Mouse (Mus musculus) limb, embryonic 14.5 days (tissue): ENCODE measurements around the gene Cyp39a1. TPM values are rescaled to one million over a fixed set of nuclear protein-coding genes. Genes with fewer than 3 reads are reported as not detected.
A peak's percentile ranks its signal among the peaks of the same experiment; 100 is the strongest.

Source experiments
- ATAC-seq: fragments of 200-750 bp; cut with Nextera tagmentation; 2 replicates; pipeline ENCODE4 v1.8.0; 2017; ENCODE audit warnings: low read depth, moderate number of reproducible peaks, moderate TSS enrichment; ENCODE audit not compliant: low FRiP score
- DNase-seq: peaks from one replicate; pipeline ENCODE4 v3.0.0-alpha.2; 2015; ENCODE audit warnings: low spot score
- H3K27ac ChIP-seq: fragments of 300-500 bp; sonication (generic); replicated peaks from 2 replicates; pipeline ENCODE4 v1.5.1; 2014; ENCODE audit warnings: low read depth, mild to moderate bottlenecking, low read length, moderate library complexity, mixed read lengths
- H3K27me3 ChIP-seq: fragments of 300-500 bp; sonication (generic); 2 replicates; pipeline ENCODE4 v1.6.1; 2014; ENCODE audit warnings: low read length, mixed read lengths; ENCODE audit not compliant: control insufficient read depth, insufficient read depth
- H3K36me3 ChIP-seq: fragments of 300-500 bp; sonication (generic); 2 replicates; pipeline ENCODE4 v1.6.1; 2014; ENCODE audit warnings: mild to moderate bottlenecking, low read length, moderate library complexity, mixed read lengths; ENCODE audit not compliant: control insufficient read depth, insufficient read depth
- H3K4me1 ChIP-seq: fragments of 300-500 bp; sonication (generic); 2 replicates; pipeline ENCODE4 v1.6.1; 2014; ENCODE audit warnings: antibody characterized with exemption, low read length, mixed read lengths; ENCODE audit not compliant: control insufficient read depth, insufficient read depth
- H3K4me2 ChIP-seq: fragments of 300-500 bp; sonication (generic); replicated peaks from 2 replicates; pipeline ENCODE4 v1.6.1; 2014; ENCODE audit warnings: low read depth, mild to moderate bottlenecking, low read length, moderate library complexity; ENCODE audit not compliant: severe bottlenecking
- H3K4me3 ChIP-seq: fragments of 300-500 bp; sonication (generic); replicated peaks from 2 replicates; pipeline ENCODE4 v1.5.1; 2014; ENCODE audit warnings: low read length
- H3K9ac ChIP-seq: fragments of 300-500 bp; sonication (generic); 2 replicates; pipeline ENCODE4 v1.6.1; 2014; ENCODE audit warnings: mild to moderate bottlenecking, low read depth, low read length, moderate library complexity; ENCODE audit not compliant: severe bottlenecking
- H3K9me3 ChIP-seq: fragments of 300-500 bp; sonication (generic); 2 replicates; pipeline ENCODE4 v1.6.1; 2016; ENCODE audit warnings: low read length; ENCODE audit not compliant: control insufficient read depth
- POLR2A ChIP-seq: fragments of 200-500 bp; IDR thresholded peaks from 2 replicates; pipeline ENCODE4 v1.8.0; 2012; ENCODE audit warnings: inconsistent platforms, mild to moderate bottlenecking, moderate library complexity, borderline replicate concordance; ENCODE audit not compliant: insufficient read depth, insufficient read length; ENCODE audit errors: extremely low read depth
- WGBS: fragments of 180-500 bp; shearing (Covaris S2); extraction: QIAGEN DNeasy Blood & Tissue Kit; methylation state at CpG from one replicate; pipeline ENCODE4 v1.1.7; 2014; 5-methylcytosine and 5-hydroxymethylcytosine counted together
- polyA plus RNA-seq, 2 experiments: library from polyadenylated mRNA; depleted of rRNA in 1 of 2; stranded (reverse) in 1 of 2; unstranded in 1 of 2; fragments of >200 nt; fragmentation: Nextera tagmentation in 1 of 2; extraction: Ambion mirVana in 1 of 2; gene quantifications; 2 replicates each; pipeline versions ENCODE4 v1.2.1 to v1.2.3; 2012 to 2014

Gene Cyp39a1
- polyA plus RNA-seq, 2 experiments: 7.0 to 21.6 TPM

DNA sequence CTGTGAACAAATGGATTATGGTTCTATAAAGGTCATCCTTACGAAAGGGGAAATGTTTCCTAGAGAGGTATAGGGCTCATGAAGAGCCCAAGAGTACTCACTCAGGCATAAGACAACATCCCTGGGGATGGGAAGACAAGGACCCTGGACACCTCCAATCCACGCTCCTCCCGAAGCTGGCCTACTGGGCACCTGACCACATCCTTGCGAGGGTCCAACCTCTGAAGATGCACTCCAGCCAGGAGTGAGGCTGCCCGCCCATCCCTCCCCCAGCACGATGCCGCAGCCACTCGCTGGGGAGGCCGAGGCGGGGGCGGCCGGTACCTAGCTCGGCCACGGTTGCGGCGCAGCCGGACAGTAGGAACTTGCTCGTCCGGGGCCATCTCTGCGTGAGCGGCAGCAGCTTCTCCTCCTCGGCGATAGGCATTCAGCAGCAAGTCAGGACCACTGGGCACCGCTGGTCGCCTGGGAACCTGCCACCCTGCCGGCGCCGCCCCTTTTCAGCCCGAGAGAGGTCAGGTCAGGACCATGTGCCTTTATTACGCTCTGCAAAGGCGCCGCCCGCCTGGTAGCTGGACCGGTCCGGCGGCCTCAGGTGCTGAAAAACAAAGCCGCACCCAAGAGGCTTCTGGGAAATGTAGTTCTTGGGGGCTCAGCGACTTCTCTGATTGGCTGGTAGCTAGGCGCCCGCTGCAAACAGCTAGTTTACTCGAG is 492 bp upstream of the Cyp39a1 start, which contains the start of gene Slc25a27:
Gene Slc25a27, minus strand, starts transcription at position 639 of the 714 bp plus-strand sequence.
- Histone ChIP-seq H3K4me1 (peaks cover 20% of the 10 kb centered on the region), H3K27me3 (no peaks in the 10 kb centered on the region), H3K4me2 (peak within 1 kb of the TSS; percentile 84), H3K9ac (peak within 1 kb of the TSS; percentile 78), H3K9me3 (no peaks in the 10 kb centered on the region), H3K36me3 (peaks cover 8% of the 10 kb centered on the region; the same call in 1 of the 2 replicates), H3K27ac (peak within 1 kb of the TSS; percentile 40; the same call in 1 of the 2 replicates), H3K4me3 (peak within 1 kb of the TSS; percentile 79)
- DNase-seq: peak; percentile 97
- 0 out of 2 replicates have a peak, but pooled peaks have one; percentile 18 for TF ChIP-seq POLR2A
- peak; percentile 98 for ATAC-seq
- WGBS: under 1% methylated on average over 28 of the region's 41 CpGs

DNA sequence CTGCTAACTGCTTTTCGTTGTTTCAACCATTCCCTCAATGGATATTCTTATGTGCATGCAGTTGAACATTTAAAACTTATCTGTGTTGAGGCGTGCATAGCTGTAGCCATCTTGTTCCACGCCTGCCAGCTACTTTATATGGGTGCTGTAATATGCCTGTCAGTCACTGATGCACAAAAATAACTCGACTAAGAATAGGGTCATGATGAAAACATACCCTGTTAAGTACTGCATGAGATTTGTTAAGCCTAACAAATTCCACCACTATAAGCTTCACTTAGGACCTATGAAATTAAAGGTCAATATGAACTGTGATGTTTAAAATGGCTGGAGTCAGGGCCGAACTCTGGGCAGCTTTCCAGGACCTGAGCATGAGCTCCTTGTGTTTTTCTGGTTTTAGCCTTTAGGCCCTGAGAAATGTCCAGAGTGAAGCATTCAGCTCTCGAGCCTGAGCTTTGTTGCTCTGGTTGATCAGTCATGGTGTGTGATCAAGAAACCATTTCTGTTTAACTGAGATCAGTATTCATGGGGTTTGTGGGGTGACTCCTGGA is 2.0 kb downstream of the Cyp39a1 start:
- no peak for TF ChIP-seq POLR2A
- no peak for ATAC-seq
- Histone ChIP-seq H3K4me2 (peak overlapping the region; percentile 84; the same call in 1 of the 2 replicates), H3K4me1 (peaks cover 20% of the 10 kb centered on the region), H3K9ac (no peak overlapping the region), H3K4me3 (no peak overlapping the region), H3K27me3 (no peaks in the 10 kb centered on the region), H3K27ac (no peak overlapping the region), H3K36me3 (no peaks in the 10 kb centered on the region), H3K9me3 (no peaks in the 10 kb centered on the region)
- no peak for DNase-seq
- WGBS: 73% methylated on average over 6 of the region's 6 CpGs

DNA sequence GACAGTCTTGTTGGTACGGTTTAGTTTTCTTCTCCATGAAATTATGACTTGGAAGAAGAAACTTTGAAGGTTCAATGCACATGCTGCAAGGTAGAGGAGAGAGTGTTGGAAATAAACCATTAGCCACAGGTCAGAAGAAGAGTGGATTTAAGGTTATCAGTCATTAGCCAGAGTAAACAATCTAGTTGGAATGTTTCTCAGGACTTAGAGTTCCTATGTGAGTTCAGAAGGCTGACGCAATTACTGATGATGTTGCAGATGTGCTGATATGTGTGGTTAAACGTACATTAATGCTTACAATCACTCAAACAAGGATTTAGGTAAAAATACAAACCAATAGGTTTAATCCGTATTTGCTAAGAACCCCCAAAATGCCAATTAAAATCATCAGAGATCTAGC is 4.7 kb downstream of the Cyp39a1 start:
- 87% methylated on average over 4 of the region's 4 CpGs for WGBS
- H3K36me3 ChIP-seq: no peaks in the 10 kb centered on the region
- H3K27ac ChIP-seq: no peak overlapping the region
- ATAC-seq (no peak), DNase-seq (no peak)
- H3K9ac ChIP-seq: no peak overlapping the region
- H3K27me3 ChIP-seq: no peaks in the 10 kb centered on the region
- H3K9me3 ChIP-seq: no peaks in the 10 kb centered on the region
- TF ChIP-seq POLR2A: no peak
- H3K4me1 ChIP-seq: peaks cover 15% of the 10 kb centered on the region; the same call in 1 of the 2 replicates
- no peak overlapping the region for H3K4me2 ChIP-seq
- H3K4me3 ChIP-seq: no peak overlapping the region

DNA sequence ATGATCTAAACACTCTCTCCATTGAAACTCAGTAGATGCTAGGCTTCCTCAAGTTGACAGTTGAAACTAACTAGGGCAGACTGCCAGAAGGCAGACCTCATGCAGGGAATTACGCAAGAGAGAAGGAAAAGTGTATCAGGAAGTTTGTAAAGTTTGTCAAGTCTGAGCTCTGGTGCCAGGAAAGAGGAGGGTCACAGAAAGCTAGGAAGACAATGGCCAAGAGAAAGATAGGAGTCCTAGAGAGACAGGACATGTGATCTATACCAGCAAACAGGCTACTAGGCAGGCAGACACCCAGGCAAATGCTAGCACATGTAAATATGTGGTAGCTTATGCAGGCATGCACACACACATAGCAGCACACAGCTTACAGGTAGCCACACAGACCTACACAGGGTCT is 8.0 kb downstream of the Cyp39a1 start:
- no peak for DNase-seq
- no peaks in the 10 kb centered on the region for H3K9me3 ChIP-seq
- H3K4me3 ChIP-seq: no peak overlapping the region
- H3K36me3 ChIP-seq: peaks cover 4% of the 10 kb centered on the region; the same call in 1 of the 2 replicates
- ATAC-seq: no peak
- no peaks in the 10 kb centered on the region for H3K27me3 ChIP-seq
- no peak overlapping the region for H3K27ac ChIP-seq
- no peak for TF ChIP-seq POLR2A
- no peak overlapping the region for H3K4me2 ChIP-seq
- WGBS: 64% methylated on average over 1 of the region's 1 CpGs
- no peak overlapping the region for H3K9ac ChIP-seq
- H3K4me1 ChIP-seq: no peaks in the 10 kb centered on the region

DNA sequence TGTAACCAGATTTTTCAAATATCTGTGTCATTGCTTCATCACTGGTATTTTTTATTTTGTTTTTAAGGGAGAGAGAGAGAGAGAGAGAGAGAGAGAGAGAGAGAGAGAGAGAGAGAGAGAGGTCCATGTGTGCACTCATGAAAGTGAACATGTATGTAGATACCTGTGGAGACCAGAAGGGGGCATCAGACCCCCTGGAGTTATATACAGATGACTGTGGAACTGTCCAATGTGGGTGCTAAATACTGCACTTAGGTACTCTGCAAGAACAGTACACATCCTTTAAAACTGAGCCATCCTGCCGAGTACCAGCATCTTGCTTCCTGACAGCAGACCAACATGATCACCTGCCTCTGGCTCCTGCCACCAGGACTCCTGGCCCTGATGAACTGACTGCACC is 9.0 kb downstream of the Cyp39a1 start:
- Histone ChIP-seq H3K27ac (no peak overlapping the region), H3K4me3 (no peak overlapping the region), H3K9me3 (no peaks in the 10 kb centered on the region), H3K36me3 (peaks cover 11% of the 10 kb centered on the region), H3K4me1 (no peaks in the 10 kb centered on the region), H3K27me3 (no peaks in the 10 kb centered on the region), H3K4me2 (no peak overlapping the region), H3K9ac (no peak overlapping the region)
- ATAC-seq (no peak), DNase-seq (no peak)
- WGBS: 67% methylated on average over 1 of the region's 1 CpGs
- no peak for TF ChIP-seq POLR2A
